Mouse (Mus musculus): Measurements from ENCODE around the gene Ufd1. TPM values are rescaled to one million over a fixed set of nuclear protein-coding genes. Genes with fewer than 3 reads are reported as not detected.

Gene Ufd1
- polyA plus RNA-seq, 1 experiment = 85.3 TPM

DNA sequence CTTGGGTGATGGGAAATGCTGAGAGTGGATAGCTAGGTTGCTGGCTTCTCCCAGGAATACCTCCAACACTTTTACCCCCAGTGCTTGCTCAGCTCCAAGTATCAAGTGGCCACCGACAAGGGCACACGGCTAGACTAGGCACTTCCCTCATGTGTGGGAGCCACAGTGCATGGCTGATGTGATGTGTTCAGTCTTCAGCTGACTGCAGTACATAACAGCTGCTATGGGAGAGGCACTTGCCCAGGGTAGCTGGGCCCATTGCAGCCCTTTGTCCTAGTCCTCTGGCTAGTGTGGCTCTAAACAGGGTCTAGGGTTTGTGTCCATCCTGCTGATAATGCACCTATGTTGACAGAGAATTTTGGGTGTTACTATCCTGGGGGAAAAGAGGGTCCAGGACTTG, 33.1 kb upstream of the Ufd1 start:
- TF ChIP-seq CTCF (IDR thresholded peaks at IDR 0.05; ENCODE audit: extremely low read depth, insufficient read depth, low read length) (no peak), POLR2A (IDR thresholded peaks at IDR 0.05; ENCODE audit: extremely low read depth, insufficient read depth, low read length) (no peak)
- H3K4me1 ChIP-seq (ENCODE audit: control insufficient read depth, insufficient read depth, low read length) = no peaks in the 10 kb centered on the region
- H3K27ac ChIP-seq (ENCODE audit: insufficient read depth, low read length) = no peak overlapping the region
- H3K4me3 ChIP-seq (ENCODE audit: insufficient read depth, low read length) = peak overlapping the region; percentile 27

DNA sequence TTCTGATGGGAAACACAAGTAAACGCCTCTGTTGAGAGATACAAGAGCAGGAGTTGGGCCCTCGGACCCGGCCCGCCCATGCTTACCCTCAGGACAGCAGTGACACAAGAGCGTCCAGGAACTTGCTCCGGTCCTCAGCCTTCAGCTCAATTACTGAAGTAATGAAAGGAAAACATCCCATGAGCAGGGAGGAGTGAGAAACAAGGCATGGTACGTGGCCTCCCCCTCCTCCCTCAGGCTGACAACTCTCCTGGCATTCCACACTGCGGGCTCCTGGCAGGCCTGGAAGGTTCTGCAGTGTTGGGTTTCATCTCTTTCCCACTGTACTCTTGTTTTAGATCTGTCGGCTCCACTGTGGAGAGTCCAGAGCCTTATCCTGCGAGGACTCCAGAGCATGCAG, 29.8 kb upstream of the Ufd1 start:
- no peak for TF ChIP-seq POLR2A (IDR thresholded peaks at IDR 0.05; ENCODE audit: extremely low read depth, insufficient read depth, low read length)
- no peak for TF ChIP-seq CTCF (IDR thresholded peaks at IDR 0.05; ENCODE audit: extremely low read depth, insufficient read depth, low read length)
- Histone ChIP-seq H3K27ac (ENCODE audit: insufficient read depth, low read length) (no peak overlapping the region), H3K4me1 (ENCODE audit: control insufficient read depth, insufficient read depth, low read length) (no peaks in the 10 kb centered on the region), H3K4me3 (ENCODE audit: insufficient read depth, low read length) (no peak overlapping the region)

DNA sequence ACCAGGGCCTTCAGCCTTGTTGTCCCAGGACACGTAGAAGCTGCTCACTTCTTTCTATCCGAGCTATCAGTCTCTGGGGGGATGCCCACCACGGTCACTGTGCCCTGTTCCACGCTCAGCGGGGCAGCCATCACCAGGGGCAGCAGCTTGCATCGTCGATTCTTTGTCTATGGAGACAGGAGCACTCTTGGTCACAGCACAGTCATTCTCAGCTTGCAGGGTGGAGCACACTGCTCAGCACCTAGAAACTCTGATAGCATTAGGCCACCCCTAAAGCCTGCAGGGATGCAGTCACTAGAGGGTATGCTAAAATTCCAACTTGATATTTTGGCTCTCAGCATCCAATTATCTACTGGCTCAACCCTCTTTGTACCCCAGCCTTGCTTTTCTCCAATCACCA, 26.6 kb upstream of the Ufd1 start:
- TF ChIP-seq CTCF (IDR thresholded peaks at IDR 0.05; ENCODE audit: extremely low read depth, insufficient read depth, low read length) (no peak), POLR2A (IDR thresholded peaks at IDR 0.05; ENCODE audit: extremely low read depth, insufficient read depth, low read length) (no peak)
- H3K4me1 ChIP-seq (ENCODE audit: control insufficient read depth, insufficient read depth, low read length) = no peaks in the 10 kb centered on the region
- no peak overlapping the region for H3K27ac ChIP-seq (ENCODE audit: insufficient read depth, low read length)
- no peak overlapping the region for H3K4me3 ChIP-seq (ENCODE audit: insufficient read depth, low read length)

DNA sequence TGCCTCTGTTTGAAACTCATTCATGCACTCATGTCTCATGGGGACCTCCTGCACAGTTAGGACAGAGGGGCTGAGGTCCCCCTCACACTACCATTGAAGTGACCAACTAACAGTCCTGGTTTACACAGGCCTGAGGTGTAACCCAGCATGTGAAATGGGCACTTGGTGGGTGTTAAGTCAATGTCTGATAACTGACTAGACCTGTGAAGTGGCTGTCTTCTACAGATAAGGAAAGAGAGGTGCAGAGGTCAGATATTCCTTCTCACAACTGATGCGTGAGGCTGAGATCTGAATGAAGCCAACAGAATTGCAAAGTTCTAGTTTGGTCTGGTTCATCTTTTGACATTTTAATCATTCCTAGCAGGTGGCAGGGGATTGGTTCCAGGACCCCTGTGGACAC, 26.1 kb upstream of the Ufd1 start:
- H3K4me1 ChIP-seq (ENCODE audit: control insufficient read depth, insufficient read depth, low read length) = no peaks in the 10 kb centered on the region
- TF ChIP-seq CTCF (IDR thresholded peaks at IDR 0.05; ENCODE audit: extremely low read depth, insufficient read depth, low read length) = no peak
- no peak for TF ChIP-seq POLR2A (IDR thresholded peaks at IDR 0.05; ENCODE audit: extremely low read depth, insufficient read depth, low read length)
- no peak overlapping the region for H3K4me3 ChIP-seq (ENCODE audit: insufficient read depth, low read length)
- H3K27ac ChIP-seq (ENCODE audit: insufficient read depth, low read length) = no peak overlapping the region

DNA sequence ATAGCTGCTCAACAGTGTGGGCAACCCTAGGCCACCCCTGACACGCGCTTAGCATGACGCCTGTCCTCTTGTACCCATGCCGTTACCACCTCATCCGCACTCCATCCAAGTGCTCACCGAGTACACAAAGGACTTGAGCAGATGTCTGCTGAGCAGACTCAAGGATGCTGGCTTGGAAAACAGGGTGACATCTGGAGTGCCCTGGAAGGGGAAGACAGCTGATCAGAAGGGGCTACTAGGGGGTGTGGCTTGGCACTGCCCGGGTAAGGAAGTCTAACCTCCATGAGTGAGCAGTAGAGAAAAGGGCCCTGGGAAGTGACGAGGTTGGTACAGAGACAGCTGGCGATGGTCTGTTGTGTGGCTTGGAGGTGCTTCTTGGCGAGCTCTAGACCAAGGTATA, 24.9 kb upstream of the Ufd1 start:
- TF ChIP-seq POLR2A (IDR thresholded peaks at IDR 0.05; ENCODE audit: extremely low read depth, insufficient read depth, low read length) (no peak), CTCF (IDR thresholded peaks at IDR 0.05; ENCODE audit: extremely low read depth, insufficient read depth, low read length) (no peak)
- Histone ChIP-seq H3K4me1 (ENCODE audit: control insufficient read depth, insufficient read depth, low read length) (no peaks in the 10 kb centered on the region), H3K27ac (ENCODE audit: insufficient read depth, low read length) (no peak overlapping the region), H3K4me3 (ENCODE audit: insufficient read depth, low read length) (no peak overlapping the region)

DNA sequence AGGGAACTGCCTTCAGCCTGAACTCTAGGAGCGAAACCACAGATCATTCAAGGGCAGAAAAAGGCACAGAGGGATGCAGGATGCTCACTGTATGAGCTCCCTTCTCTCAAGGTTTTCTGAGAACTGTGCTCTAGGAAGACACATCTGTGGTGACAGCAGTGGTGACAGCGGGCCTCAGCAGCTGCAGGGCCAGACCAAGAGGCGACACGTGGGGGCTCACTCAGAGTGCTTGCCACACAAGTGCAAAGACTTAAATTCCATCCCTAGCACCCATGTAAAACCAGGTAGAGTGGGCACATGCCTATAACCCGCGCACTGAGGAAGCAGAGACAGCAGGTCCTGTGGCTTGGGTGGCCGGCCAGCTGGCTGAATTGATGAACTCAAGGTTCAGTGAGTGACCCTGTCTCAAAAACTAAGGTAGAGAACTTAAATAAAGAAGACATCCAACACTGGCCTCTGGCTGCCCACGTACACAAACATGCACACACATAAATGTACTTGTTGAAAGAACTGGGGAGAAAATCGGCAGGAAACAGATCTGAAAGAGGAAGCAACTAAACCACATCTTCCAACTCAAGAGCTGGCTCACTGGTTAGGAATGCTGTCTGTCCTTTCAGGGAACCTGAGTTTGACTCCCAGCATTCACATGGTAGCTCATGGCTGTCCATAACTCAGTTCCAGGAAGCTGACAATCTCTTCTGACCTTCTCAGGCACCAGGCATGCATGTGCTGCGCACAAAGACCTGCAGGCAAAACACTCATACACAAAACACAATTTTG, 22.8 kb upstream of the Ufd1 start:
- Histone ChIP-seq H3K4me3 (ENCODE audit: insufficient read depth, low read length) (no peak overlapping the region), H3K27ac (ENCODE audit: insufficient read depth, low read length) (no peak overlapping the region), H3K4me1 (ENCODE audit: control insufficient read depth, insufficient read depth, low read length) (no peaks in the 10 kb centered on the region)
- no peak for TF ChIP-seq POLR2A (IDR thresholded peaks at IDR 0.05; ENCODE audit: extremely low read depth, insufficient read depth, low read length)
- TF ChIP-seq CTCF (IDR thresholded peaks at IDR 0.05; ENCODE audit: extremely low read depth, insufficient read depth, low read length) = no peak

DNA sequence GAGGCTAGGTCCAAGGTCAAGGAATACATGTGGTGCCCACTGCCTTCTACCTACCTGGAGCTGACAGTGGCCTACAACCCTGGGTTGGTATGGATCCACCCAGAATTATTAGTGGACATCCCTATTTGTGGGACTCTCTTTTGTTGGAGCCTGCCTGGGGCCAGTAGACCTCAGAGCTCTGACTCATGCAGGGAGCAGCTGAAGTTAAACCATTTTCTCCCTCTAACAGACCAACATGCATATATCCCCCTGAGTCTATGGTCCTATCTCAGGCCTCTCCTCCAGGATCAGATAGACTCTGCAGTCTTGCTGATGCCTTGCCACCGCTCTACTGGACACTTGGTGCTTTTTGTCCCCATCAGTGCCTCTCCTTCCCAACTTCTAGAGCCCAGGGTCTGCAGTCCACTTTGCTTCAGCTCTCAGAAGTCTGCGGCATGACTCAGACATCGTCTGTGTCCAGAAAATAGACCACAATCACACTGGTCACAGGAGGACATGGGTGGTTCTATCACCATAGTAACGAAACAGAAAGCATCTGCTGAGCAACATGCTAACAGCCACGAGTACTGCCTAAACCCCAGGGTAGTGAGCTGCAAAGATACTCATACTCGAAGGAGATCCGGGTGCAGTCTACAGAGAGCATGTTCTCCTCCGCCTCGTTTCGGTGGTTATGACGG, 16.2 kb upstream of the Ufd1 start:
- no peak for TF ChIP-seq POLR2A (IDR thresholded peaks at IDR 0.05; ENCODE audit: extremely low read depth, insufficient read depth, low read length)
- TF ChIP-seq CTCF (IDR thresholded peaks at IDR 0.05; ENCODE audit: extremely low read depth, insufficient read depth, low read length) = no peak
- no peak overlapping the region for H3K4me3 ChIP-seq (ENCODE audit: insufficient read depth, low read length)
- H3K27ac ChIP-seq (ENCODE audit: insufficient read depth, low read length) = no peak overlapping the region
- peaks cover 3% of the 10 kb centered on the region for H3K4me1 ChIP-seq (ENCODE audit: control insufficient read depth, insufficient read depth, low read length)

DNA sequence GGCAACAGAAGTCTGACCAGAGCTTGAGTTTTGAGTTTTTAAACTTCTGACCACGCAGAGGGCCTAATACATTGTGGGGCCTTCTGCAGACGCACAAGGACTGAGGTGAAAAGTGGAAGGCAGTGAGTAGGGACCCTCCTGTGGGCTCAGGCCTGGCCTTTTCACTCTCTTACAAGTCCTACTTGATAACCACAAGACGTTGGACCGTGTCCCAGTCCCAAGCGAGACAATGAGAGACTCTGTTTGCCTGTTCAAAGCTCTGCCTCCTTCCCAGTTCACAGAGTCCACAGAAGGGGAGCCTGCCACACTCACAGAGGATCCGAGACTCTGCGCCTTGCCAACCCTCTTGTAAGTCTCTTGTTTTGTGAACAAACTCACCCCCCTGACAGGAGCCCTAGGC, 14.9 kb upstream of the Ufd1 start:
- no peak overlapping the region for H3K27ac ChIP-seq (ENCODE audit: insufficient read depth, low read length)
- no peak overlapping the region for H3K4me3 ChIP-seq (ENCODE audit: insufficient read depth, low read length)
- peaks cover 3% of the 10 kb centered on the region for H3K4me1 ChIP-seq (ENCODE audit: control insufficient read depth, insufficient read depth, low read length)
- no peak for TF ChIP-seq POLR2A (IDR thresholded peaks at IDR 0.05; ENCODE audit: extremely low read depth, insufficient read depth, low read length)
- TF ChIP-seq CTCF (IDR thresholded peaks at IDR 0.05; ENCODE audit: extremely low read depth, insufficient read depth, low read length) = no peak

DNA sequence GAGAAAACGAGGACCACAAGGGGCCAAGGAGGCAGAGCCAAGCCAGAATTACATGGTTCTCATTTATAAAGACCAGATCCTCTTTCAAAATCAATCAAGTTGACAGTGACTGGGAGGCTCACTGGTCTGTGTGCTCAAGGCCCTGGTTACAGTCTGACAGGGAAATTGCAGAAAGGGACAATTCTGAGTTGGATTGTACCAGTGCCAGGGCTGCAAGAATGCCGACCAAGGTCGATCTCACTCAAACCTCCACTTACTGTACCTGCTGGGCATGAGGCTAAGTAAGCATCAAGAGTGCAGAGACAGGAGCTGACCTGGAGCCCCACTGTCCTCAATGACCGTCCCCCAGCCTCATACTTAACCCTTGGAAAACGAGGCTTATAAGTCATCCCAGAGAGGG, 13.4 kb upstream of the Ufd1 start:
- Histone ChIP-seq H3K4me3 (ENCODE audit: insufficient read depth, low read length) (no peak overlapping the region), H3K27ac (ENCODE audit: insufficient read depth, low read length) (no peak overlapping the region), H3K4me1 (ENCODE audit: control insufficient read depth, insufficient read depth, low read length) (peaks cover 3% of the 10 kb centered on the region)
- TF ChIP-seq CTCF (IDR thresholded peaks at IDR 0.05; ENCODE audit: extremely low read depth, insufficient read depth, low read length) (no peak), POLR2A (IDR thresholded peaks at IDR 0.05; ENCODE audit: extremely low read depth, insufficient read depth, low read length) (no peak)

DNA sequence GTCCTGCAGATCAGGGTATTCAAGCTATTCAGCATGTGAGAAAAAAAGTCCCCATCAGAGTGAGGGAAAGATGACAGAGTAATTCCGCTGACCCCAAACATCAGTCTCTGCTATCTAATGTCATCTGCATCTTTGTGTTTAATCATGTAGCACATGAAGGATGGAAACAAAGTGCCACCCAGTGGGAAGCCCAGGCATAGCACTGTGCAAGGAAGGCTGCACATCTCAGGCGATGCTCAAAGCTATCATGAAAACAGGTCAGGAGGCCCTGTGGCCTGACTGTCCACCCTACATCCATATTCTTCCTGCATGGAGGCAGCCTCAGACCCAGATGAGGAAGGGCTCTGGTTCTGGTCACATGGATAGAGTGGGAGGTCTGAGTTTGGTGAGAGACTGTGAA, 12.7 kb upstream of the Ufd1 start:
- H3K27ac ChIP-seq (ENCODE audit: insufficient read depth, low read length) = no peak overlapping the region
- H3K4me3 ChIP-seq (ENCODE audit: insufficient read depth, low read length) = no peak overlapping the region
- H3K4me1 ChIP-seq (ENCODE audit: control insufficient read depth, insufficient read depth, low read length) = peaks cover 3% of the 10 kb centered on the region
- TF ChIP-seq POLR2A (IDR thresholded peaks at IDR 0.05; ENCODE audit: extremely low read depth, insufficient read depth, low read length) (no peak), CTCF (IDR thresholded peaks at IDR 0.05; ENCODE audit: extremely low read depth, insufficient read depth, low read length) (peak; percentile 99)
